Mouse (Mus musculus): ENCODE results near the gene Klra9. TPM values are rescaled to one million over a fixed set of nuclear protein-coding genes. Genes with fewer than 3 reads are reported as not detected.
"Not testable (repeated sequence)": the region's sequence is repeated elsewhere in the genome, so short reads cannot be mapped to it uniquely, and the experiment has no call there.

Klra9 gene
- total RNA-seq (2018; cell fraction: chromatin; rRNA removed) = not detected
- under 1 TPM in 18 of 26 experiments, not detected in 8; 0.11 to 0.81 (median 0.36) TPM for total RNA-seq (2018; cell fraction: cytosol; rRNA removed)
- total RNA-seq (2018; cell fraction: nucleus; rRNA removed) = under 1 TPM in 1 of 26 experiments, not detected in 25; 0.56 TPM
- 1.00 to 1.0 TPM in 2 of 3 replicates, not detected in the other for polyA plus RNA-seq (2018)

DNA sequence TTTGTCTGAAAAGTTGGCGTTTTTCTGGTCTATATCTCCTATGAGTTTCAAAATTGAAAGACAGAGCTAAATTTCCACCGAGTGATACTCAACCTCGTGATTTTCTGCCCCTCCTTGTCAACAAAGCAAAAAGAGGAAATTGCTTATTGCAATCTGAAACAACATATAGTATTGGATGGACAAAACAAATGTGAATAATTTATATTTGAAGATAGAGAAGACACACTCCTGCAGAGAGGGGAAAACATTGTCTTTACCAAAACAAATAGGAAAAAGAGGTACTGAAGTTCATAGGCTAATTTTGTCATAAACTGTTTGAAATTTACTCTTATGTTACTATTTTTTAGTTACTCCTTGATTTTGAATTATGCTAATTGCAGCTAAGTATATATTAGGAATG lies at the start of gene Klra9:
Gene Klra9 (minus strand): TSS at position 101 of the 400 bp plus-strand sequence.
- not testable (repeated sequence) for H3K4me3 ChIP-seq (ENCODE audit: inconsistent target); H3K36me3 ChIP-seq (ENCODE audit: inconsistent target); H3K27ac ChIP-seq; H3K79me2 ChIP-seq (ENCODE audit: inconsistent target)
- WGBS (ENCODE audit: missing documents) = 53% methylated on average over 3 of the region's 3 CpGs

DNA sequence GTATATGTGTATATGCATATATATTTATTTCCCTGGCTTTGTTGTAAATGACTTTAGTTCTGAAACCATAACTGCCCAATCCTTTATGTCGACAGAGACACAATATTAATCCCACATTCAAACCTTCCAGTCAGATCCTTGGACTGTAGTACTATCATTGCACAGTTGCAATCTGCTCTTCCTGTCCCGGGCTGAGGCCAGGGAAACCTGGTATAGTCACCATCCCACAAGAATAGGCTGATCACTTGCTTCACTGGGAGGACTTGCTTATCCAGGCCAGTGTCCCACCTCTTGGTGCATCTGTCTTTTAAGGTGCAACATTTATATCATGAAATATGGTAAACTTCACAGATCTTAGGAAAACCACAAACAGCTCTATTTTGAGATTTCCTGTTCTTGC lies 44.6 kb upstream of the Klra9 start:
- Histone ChIP-seq H3K79me2 (ENCODE audit: inconsistent target) (no peaks in the 10 kb centered on the region), H3K27ac (no peak overlapping the region), H3K36me3 (ENCODE audit: inconsistent target) (no peaks in the 10 kb centered on the region), H3K4me3 (ENCODE audit: inconsistent target) (no peak overlapping the region)
- WGBS (ENCODE audit: missing documents) = 37% methylated on average over 2 of the region's 2 CpGs

DNA sequence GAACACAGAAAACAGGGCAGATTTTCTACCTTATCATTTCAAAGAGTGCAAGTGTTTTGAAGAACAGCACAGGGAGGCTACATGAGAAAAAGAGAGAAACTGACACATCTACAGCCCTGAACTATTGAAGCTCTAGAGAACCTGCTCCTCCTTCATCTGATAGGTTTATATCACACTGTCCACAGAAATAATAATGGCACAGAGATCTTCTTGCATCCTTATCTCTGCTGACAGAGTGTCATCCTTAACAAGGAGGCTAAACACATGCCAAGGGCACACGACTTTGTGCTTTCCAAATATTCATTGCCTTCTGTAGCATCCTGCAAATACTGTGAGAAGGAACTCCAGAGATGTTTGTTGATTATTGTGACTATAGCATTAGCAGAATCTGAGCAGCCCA lies 43.7 kb upstream of the Klra9 start:
- Histone ChIP-seq H3K4me3 (ENCODE audit: inconsistent target) (no peak overlapping the region), H3K79me2 (ENCODE audit: inconsistent target) (no peaks in the 10 kb centered on the region)
- WGBS (ENCODE audit: missing documents) = 58% methylated on average over 1 of the region's 1 CpGs

DNA sequence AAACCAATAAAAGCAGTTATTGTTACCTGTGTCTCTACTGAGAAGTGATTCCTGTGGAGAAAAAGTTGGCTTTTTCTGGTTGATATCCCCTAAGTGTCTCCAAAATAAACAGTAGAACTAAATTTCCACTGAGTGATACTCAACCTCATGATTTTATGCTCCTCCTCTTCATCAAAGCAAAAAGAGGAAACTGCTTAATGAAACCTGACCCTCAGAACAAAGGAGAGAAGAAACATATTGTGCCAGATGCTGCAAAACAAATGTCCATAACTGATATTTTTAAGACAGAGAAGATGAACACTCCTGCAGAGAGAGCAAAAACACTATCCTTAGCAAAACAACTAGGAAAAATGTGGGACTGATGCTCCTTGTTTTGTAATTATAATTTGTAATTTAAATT lies 40.3 kb upstream of the Klra9 start, which contains the start of gene Klra7:
Gene Klra7 (minus strand): TSS at position 101 of the 400 bp plus-strand sequence.
- no peaks in the 10 kb centered on the region for H3K79me2 ChIP-seq (ENCODE audit: inconsistent target)
- H3K36me3 ChIP-seq (ENCODE audit: inconsistent target) = no peaks in the 10 kb centered on the region
- no peak within 1 kb of the TSS for H3K27ac ChIP-seq
- no peak within 1 kb of the TSS for H3K4me3 ChIP-seq (ENCODE audit: inconsistent target)

More for the DNA sequence above, 43.7 kb upstream of the Klra9 start:
- Histone ChIP-seq H3K36me3 (ENCODE audit: inconsistent target) (no peaks in the 10 kb centered on the region), H3K27ac (no peak overlapping the region)

DNA sequence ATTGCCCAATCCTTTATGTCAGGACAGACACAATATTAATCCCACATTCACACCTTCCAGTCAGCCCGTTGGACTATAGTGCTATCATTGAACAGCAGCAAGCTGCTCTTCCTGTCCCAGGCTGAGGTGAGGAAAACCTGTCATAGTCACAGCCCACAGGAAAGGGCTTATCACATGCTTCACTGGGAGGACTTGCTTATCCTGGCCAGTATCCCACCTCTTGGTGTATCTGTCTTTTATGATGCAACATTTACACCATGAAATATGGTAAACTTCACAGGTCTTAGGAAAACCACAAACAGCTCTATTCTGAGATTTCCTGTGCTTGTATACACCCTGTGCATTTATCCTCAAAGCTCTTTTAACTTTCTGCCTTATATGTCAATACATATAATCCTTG lies 4.5 kb upstream of the Klra9 start:
- 0% methylated on average over 1 of the region's 1 CpGs for WGBS (ENCODE audit: missing documents)
- H3K27ac ChIP-seq; H3K36me3 ChIP-seq (ENCODE audit: inconsistent target); H3K4me3 ChIP-seq (ENCODE audit: inconsistent target); H3K79me2 ChIP-seq (ENCODE audit: inconsistent target): not testable (repeated sequence)

DNA sequence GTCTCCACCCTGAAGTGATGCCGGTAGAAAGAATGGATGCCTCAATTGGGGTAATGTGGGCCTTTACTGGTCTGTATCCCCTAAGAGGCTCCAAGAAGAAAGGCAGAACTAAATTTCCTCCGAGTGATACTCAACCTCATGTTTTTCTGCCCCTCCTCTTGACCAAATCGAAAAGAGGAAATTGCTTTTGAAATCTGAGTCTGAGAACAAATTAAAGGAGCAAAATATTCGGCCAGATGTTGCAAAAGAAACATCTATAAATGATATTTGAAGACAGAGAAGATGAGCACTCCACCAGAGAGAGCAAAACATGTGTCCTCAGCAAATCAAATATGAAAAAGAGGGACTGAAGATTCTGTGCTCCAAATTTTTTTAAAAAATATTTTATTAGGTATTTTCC lies 63.1 kb downstream of the Klra9 start, which contains the start of gene Klra8:
Gene Klra8 (minus strand): TSS at position 101 of the 400 bp plus-strand sequence.
- WGBS (ENCODE audit: missing documents) = 40% methylated on average over 4 of the region's 4 CpGs
- H3K79me2 ChIP-seq (ENCODE audit: inconsistent target); H3K27ac ChIP-seq; H3K4me3 ChIP-seq (ENCODE audit: inconsistent target); H3K36me3 ChIP-seq (ENCODE audit: inconsistent target): not testable (repeated sequence)

Other genes with a start within 250 kb of the Klra9 start
- not detected in 3 replicates for gene Klra6, start 166.2 kb downstream of the Klra9 start, polyA plus RNA-seq (2018)
- not detected in 3 replicates for gene Klra4, start 125.8 kb downstream of the Klra9 start, polyA plus RNA-seq (2018)
- not detected in 3 replicates for gene Klra8, start 63.2 kb downstream of the Klra9 start, polyA plus RNA-seq (2018)
- not detected in 3 replicates for gene Klra7, start 40.2 kb upstream of the Klra9 start, polyA plus RNA-seq (2018)
- not detected in 3 replicates for gene Klra10, start 88.8 kb upstream of the Klra9 start, polyA plus RNA-seq (2018)
- gene Klra3, start 144.5 kb upstream of the Klra9 start, polyA plus RNA-seq (2018) = 2.7 to 16.0 TPM (median 10.2 TPM) in 3 replicates
- 0.11 TPM in 1 of 3 replicates, not detected in the others for gene Klra1, start 193.8 kb upstream of the Klra9 start, polyA plus RNA-seq (2018)

Data from macrophage (primary cell).